Mouse (Mus musculus) frontal cortex, adult 2 months (tissue): ENCODE results near the gene Gast. TPM values are rescaled to one million over a fixed set of nuclear protein-coding genes. Genes with fewer than 3 reads are reported as not detected.
"Not testable (repeated sequence)": the region's sequence is repeated elsewhere in the genome, so short reads cannot be mapped to it uniquely, and the experiment has no call there.

Experiments used
- DNase-seq, 2 experiments: peaks; one replicate each; pipeline ENCODE4 v3.0.0; 2022; ENCODE audit warnings: low spot score in 1 of 2; ENCODE audit errors: extremely low spot score in 1 of 2
- polyA plus RNA-seq: library from polyadenylated mRNA; depleted of rRNA; stranded (reverse); fragments of >200 nt; gene quantifications from 2 replicates; pipeline ENCODE4 v1.2.3, GENCODE M21; 2012; rRNA removed

Gast gene
- polyA plus RNA-seq, result not detected in 2 replicates

DNA sequence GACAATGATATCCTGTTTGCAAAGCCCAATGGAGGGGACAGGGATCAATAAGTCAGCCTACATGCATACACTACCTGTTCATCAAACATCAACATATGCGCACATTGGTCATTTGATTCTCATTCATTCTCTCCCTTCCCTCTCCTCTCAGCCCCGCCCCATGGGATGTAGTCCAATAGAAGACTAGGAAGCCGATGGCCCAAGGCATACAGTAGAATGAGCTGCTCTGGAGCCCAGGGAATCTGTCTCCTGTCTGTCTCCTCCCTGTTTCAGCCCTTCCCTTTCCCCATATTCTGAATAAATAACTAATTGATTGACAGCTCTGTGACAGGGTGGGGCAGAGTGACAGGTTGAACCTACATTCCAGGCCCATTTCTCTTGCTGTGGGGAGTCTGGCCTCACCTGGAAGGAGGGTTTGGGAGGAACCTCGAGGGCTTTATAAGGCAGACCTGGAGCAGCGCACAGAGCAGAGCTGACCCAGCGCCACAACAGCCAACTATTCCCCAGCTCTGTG is at the start of gene Gast:
Gene Gast, plus strand, starts transcription at position 464 of the 514 bp plus-strand sequence.
- DNase-seq, result no peak

DNA sequence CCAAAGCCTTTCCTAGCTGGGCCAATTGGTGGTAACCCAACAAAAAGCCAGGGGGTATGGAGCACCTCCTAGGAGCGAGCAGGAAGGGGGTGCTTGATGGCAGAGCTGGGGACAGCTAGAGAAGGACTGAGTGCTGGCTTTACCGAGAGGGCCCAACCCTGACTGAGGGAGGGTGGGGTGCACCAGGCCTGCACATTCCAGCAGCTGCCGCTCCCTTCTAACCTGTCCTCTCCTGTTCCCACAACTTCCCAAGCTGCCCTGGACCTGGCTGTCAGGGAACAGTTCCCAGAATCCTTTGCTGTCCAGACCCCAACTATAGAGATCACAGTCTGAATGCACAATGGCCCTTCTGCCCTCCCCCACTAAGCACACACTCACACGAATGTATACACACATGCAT is 49.2 kb upstream of the Gast start:
- DNase-seq, result no peak

DNA sequence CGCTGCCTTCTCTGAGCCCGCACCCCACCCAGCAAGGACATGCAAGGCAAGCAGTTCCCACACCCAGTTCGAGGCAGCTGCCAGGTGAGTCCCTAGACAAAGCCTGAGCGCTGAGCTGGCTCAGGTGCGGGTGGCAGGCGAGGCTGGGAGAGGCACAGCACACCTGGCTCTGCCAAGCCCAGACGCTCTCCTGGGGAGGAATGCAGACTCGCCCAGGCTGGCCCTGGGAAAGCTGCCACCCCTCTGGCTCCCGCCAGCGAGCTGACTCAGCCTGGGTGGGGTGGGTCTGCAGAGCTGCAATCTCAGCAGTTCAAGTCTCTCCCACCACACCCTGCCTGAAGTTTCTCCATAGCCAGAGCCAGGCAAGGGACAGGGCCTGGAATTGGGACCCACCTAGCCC is 47.2 kb upstream of the Gast start:
- DNase-seq, result no peak

DNA sequence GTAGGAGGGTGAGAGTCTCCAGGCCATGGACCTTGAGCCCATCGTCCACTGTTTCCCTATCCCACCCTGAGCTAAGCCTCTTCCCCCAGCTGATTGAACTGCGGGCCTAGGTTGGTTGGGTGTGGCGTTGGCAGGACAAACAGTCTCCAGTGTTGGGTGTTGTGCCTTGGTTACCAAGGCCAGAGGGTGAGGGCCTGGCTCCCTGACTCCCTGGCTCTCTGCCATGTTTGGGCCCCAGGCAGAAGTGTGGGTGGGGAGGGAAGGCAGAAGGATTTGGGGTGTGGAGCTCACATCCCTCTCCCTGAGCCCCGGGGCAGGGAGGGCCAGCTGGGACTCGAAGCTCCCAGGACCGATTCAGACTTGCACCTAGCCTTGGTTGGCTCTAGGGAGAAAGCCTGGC is 45.3 kb upstream of the Gast start:
- no peak for DNase-seq

DNA sequence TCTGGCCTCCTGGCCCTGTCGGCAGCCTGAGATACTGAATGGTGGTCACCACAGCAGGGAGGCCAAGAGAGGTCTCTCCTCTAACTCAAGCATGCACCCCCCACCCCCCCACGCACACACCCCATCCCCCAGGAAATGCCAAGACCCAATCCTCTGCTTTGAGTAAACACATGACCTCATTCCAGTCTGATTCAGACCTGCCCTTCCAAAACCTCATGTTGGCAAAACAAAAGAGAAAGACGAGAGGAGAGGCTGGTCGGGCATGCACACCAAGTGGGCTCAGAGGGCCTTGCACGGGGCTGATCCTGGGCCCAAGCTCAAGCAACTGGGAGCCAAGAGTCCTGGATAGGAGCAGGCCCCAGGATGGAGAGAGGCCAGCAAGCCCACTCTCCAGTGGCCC is 44.0 kb upstream of the Gast start:
- no peak for DNase-seq

DNA sequence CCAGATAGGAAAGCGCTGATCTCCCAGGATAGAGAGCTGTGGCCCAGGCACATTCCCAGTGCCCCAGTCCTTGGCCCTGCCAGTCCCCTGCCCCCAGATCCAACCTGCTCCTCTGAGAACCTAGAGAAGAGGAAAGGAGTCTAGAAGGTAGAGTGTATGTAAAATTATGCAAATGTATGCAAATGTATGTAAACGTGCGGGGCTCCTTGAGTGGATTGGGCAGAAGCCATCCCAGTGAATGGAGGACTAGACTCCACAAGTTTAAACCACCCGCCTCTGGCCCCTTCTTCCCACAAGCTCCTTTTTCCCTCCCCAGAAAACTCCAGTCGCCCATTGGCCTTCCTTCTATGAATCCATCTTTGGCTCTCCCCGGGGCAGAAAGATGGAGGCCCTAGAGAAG is 41.3 kb upstream of the Gast start:
- no peak for DNase-seq

DNA sequence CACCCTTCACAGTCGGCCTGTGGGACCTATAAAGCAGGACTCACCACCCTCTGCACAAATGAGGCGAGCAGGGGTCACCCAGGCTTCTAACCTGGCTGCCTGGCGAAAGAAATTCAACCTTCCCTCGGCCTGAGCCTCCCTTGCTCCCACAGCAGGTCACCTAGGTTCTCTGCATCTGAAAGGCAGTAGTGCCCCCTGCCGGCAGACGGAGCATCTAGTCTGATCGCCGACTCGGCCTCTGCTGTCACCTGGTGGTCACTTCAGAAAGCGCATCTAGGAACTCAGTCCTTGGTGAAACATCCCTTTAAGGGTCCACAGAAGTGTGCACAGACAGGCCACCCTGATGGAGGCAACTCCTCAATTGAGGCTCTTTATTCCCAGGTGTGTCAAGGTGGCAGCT is 38.9 kb upstream of the Gast start:
- peak in 1 of 2 experiments; percentile 90 for DNase-seq

DNA sequence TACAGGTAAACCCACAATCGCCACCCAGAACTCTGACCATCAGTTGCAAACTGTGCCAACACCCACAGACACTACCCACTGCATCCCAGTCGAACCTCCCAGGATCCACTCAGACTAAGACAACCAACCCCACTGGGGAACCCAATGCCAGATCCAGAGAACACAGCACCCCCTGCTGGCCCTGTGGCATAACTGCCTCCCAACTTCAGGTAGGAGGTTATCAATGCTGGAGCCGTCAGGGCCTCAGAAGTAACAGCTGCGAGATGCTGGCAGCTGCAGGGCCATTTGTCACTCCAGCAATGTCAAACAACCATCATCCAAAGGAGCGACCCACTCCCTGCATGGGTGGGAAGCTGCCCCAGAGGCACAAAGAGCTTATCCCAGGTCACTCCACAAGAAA is 36.4 kb upstream of the Gast start:
- no peak for DNase-seq

DNA sequence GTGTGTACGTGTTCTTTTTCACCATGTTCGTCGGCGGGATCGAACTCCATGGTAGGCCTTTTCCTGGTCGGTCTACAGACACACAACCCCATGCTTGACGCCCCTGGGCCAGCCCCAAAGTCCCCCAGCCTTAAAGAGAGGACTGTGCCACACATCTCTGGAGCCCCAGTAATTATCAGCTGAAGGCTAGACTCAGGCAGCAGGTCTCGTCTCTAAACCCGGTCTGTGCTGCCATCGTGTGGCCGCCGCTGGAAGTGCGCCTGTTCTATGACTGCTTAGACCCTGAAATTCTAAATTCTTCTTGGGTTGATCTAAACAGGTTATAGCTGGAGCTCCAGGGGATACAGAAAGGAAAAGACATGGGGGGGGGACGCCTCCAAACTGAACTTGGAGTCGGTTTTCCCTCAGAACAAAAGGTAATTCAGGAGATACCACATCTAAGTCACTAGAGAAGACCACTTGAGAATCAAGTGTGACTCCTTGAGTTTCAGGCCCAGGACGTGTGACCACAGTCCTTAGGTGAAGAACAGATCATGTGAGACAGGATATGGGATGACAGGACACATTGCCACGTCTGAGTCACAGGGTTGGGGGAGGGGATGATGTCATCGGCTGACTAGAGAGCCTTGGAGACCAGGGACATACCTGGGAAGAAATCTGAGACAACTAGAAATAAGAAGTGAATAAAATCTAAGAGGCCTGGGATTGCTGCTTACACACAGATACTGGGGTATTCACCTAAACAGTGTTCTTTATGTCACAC is 35.8 kb upstream of the Gast start:
- DNase-seq, result peak; percentile 49 to 94

DNA sequence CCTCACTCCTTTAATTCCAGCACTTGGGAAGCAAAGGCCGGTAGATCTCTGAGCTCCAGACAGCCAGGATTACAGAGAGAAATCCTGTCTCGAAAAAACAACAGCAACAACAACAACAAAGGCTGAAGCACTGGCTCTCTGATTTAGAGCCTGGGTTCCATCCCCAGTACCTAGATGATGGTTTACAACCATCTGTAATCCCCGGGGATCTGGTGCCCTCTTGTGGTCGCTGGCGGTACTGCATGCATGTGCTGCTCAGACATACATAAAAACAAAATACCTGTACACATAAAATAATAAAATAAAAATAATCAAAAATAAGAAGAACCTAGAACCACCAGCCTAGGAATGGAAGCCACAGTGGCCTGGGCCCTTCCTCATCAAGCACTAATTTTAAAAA is 33.9 kb upstream of the Gast start:
- DNase-seq, result peak in 1 of 2 experiments; percentile 72

DNA sequence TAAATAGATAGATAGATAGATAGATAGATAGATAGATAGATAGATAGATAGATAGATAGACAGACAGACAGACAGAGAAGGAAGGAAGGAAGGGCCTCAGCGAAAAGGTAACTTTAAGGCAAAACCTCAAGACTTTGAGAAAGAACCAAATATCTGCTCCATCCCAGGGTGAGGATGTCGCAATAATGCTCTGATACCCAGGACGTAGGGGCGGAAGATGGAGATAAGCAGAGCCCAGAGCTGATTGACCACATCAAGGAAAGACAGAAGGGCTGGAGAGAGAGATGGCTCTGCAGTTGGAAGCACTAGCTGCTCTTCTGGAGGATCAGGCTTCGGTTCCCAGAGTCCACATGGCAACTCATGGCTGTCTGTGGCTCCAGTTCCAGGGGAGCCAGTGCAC is 32.9 kb upstream of the Gast start:
- DNase-seq, result no peak

DNA sequence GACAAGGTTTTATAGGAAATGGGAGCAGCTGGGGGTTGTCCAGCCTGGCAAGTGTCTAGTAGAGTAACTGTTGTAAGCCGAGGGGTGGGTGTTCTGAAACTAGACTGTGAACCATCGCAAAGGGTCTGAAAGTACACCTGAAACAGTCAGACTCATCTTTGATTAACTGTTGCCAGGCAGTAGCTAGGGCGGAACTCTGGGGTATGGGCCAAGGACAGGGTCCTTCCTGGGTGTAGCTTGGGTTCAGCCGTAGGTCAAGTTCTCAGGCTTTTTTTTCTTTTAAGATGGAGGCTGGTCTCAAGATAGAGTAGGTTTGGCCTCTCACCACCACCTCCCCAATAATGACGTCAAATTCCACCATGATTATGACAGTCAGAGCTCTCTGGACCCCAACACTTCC is 26.3 kb upstream of the Gast start:
- no peak for DNase-seq

DNA sequence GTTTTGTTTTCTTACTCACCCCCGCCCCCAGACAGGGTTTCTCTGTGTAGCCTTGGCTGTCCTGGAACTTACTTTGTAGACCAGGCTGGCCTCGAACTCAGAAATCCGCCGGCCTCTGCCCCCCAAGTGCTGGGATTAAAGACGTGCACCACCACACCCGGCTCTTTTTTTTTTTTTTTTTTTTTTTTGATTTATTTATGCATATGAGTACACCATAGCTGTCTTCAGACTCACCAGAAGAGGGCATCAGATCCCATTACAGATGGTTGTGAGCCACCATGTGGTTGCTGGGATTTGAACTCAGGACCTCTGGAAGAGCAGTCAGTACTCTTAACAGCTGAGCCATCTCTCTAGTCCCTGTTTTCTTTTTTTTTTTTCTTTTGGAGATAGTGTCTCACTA is 25.5 kb upstream of the Gast start:
- DNase-seq, result not testable (repeated sequence)

DNA sequence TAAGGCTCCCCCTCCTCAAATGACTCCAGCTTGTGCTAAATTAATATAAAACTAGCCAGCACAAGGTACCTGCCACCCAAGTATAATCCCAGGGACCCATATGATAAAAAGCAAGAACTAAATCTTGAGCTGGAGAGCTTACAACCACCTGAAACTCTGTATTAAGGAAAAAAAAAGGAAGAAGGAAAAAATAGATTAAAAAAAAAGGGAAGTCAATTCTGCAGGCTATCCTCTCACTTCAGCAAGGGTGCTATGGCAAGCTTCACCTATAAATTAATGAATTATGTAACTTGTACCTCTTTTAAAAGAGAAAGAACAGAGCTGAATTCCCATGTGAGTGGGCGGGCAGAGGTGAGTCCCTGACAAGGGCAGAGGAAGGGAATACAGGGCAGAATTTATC is 22.6 kb upstream of the Gast start:
- no peak for DNase-seq

DNA sequence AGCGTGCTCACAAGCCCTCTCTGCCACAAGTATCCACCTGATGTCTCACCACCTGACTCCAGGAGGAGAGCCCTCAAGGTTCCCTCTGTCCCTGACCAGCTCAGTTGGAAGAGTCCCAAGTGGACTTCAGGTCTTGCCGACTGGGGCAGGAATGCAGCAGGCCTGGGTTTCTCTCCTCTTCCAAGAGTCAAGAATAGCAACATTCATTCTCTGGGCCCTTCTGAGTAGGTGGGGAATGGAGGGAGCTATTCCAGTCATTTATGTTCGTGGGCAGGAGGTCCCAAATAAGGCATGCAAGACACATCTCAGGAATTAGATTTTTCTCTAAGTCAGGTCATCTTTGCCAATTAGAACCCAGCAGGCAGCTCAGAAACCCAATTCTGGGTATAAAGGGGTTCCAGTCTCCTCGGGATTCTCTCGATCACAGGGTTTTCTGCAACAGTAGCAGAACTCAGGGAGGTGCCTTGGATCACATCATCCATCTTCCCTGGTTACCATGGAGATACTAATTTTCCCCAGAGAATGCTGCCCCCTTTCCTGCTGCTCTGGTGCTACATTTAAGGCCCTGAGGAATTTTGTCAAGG is 22.0 kb upstream of the Gast start:
- peak; percentile 66 to 67 for DNase-seq

DNA sequence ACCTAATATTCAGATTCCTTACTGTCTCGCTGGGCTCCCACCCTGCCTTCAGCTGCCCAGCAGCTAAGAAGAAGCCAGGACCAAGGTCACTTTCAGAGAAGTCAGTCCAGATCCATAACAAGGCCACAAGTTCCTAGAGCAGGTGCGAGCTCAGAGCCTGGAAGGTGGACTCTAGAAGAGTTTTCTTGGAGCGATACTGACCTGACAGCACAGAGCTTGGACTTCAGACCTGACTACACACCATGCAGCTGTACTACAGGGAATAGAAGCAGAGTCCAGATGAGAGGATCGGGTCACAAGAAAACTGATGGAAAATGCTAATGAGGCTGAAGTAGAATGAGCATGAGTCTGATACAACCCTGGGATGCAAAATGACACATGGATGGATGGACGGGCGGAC is 20.8 kb upstream of the Gast start:
- no peak for DNase-seq

DNA sequence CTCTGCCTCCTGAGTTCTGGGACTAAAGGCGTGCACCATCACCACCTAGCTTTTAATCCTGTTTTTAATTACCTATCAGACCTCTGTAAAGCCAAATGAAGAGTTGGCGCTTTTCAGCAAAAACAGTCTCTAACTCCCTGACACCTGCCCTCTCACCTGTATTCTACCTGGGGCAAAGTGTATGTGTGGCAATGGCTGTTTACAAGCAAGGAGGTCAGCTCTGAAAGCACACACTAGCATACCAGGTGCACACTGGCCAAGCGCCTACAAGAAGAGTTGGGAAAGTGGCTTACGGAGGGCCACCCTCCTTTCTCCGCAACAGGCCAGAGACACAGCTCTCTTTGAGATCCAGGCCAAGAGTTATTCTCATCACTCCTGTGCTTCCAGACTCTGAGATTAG is 18.8 kb upstream of the Gast start:
- DNase-seq, result no peak

DNA sequence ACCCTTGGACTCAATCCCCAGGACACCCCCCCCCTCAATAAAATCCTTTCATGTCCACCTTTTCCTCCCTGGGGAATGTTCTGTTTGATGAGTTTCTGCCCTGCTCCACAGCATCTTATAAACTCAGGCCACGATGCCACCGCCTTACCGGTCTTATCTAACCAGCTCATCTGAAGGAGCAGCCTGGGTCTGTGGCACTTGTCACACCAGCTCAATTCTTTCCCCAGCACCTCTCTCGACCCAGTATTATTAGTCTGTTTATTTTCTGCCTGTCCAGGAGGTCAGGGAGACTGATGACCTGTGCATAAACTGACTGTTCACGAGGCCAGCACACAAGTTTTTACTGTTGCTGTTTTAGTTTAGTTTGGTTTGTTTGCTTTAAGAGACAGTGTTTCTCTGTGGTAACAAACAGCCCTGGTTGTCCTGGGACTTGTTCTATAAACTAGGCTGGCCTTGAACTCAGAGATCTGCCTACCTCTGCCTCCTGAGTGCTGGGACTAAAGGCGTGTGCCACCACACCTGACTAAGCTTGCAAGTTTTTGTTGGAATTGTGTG is 16.3 kb upstream of the Gast start:
- DNase-seq, result no peak

DNA sequence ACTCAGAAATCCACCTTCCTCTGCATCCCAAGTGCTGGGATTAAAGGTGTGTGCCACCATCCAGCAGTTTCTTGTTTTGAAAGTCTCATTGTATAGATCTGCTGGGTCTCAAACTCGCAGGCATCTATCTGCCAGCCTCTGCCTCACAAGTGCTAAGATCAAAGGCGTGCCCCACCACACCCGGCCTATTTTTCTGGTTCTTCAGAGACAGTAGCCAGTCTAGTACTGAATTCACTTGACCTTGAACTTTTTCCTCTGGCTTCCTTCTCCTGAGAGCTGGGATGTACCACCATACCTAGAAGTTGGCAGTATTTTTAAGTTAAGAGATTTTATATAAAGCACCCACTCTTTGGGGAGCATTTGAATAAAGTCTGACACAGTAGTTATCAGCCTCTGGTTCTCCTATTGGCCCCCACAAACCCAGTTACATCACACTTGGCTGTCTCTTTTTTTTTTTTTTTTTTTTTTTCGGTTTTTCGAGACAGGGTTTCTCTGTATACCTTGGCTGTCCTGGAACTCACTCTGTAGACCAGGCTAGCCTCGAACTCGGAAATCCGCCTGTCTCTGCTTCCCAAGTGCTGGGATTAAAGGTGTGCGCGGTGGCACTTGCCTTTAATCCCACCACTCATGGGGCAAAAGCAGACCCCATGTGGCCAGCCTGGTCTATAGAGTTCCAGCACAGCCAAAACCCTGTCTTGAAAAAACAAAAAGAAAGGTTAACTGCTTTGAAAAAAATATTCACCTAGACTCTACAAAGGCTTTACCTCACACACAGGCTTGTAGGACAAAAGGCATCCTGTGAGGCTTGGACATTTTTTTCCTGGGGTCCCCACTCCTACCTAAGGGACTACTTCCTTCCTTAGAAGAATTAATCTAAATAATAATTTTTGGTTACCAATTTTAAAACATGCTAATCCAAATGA is 15.4 kb upstream of the Gast start:
- DNase-seq, result no peak

DNA sequence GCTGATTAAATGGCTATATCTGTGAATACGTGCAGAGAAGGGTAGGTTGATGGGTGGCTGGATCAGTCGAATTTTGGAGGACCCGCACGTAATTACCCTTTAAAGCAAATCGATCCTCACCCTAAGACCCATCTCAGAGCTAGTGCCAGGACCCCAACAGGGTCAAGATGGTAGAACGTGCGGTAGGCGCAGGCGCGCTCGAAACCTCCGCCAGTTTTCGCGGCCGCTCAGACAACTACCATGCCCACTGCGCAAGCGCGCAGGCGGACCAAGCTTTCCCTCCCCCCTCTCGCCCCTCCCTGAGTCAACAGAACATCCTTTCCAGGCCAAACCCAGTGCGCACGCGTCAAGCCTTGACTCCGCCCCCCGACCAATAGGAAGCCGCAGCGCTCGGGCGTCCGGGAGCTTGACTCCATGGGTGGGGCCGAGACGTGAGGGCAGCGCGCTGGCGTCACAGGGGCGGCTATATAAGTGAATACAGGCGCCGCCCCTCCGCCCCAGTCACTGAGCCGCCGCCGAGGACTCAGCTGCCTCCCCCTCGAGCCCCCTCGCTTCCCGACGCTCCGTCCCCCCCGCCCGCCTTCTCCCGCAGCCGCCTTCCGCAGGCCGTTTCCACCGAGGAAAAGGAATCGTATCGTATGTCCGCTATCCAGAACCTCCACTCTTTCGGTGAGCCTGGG is 14.6 kb upstream of the Gast start, which contains the start of gene Eif1:
Gene Eif1, plus strand, starts transcription at position 394 of the 680 bp plus-strand sequence.
- peak; percentile 99 to 100 for DNase-seq
